Mouse (Mus musculus): ENCODE results near the gene Topaz1. TPM values are rescaled to one million over a fixed set of nuclear protein-coding genes. Genes with fewer than 3 reads are reported as not detected.

Gene Topaz1
- polyA plus RNA-seq, 1 experiment from 2014 or later = not detected

DNA sequence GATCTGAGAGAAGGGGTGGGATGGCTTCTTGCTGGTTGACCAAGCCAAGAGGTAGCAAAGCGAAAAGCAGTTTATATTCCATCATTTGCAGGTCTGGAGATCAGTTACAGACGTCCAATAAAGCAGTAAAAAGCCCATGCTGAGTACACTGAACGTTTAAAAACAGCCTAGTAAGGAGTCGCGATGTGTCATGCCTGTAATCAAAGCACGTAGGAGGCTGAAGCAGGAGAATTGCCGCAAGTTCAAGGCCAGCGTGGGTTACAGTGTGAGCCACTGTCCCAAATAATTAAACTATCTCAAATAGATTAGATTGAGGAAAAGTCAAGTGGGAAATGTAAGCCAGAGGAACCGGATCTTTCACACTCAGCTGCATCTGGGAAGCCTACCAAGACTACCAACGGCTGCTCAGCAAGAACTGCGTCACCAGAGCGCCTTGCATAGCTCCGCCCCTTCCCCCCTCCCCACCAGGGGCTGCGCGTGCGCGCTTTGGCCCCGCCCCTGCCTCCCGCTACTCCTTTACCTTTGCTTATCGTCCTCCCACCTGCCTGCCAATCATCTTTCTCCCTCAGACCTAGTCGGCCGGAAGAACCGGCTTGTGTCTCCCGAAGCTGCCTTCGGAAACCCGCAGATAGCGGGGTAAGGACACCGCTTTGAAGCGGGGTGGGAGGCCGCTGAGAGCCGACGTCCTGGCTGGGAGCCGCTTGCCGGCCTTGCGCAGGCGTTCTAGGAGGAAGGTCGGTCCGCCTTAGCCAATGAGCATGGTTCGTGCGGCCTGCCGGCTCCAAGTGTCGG lies 58.1 kb downstream of the Topaz1 start, which contains the start of gene Tcaim:
Gene Tcaim, plus strand, starts transcription at position 487 of the 792 bp plus-strand sequence.
- Histone ChIP-seq H3K4me1 (ENCODE audit: control insufficient read depth, insufficient read depth, low read length) (peaks cover 10% of the 10 kb centered on the region), H3K27ac (ENCODE audit: low read length) (peak within 1 kb of the TSS; percentile 89), H3K4me3 (ENCODE audit: low read length) (peak within 1 kb of the TSS; percentile 73), H3K9ac (ENCODE audit: low read depth, low read length) (peak within 1 kb of the TSS; percentile 87), H3K36me3 (ENCODE audit: control insufficient read depth, insufficient read depth, low read length) (no peaks in the 10 kb centered on the region), H3K9me3 (ENCODE audit: control insufficient read depth, low read length) (no peaks in the 10 kb centered on the region), H3K4me2 (ENCODE audit: low read depth, low read length) (peak within 1 kb of the TSS; percentile 89), H3K27me3 (replicated peaks; ENCODE audit: control insufficient read depth, insufficient read depth, low read length) (no peaks in the 10 kb centered on the region)
- 6% methylated on average over 42 of the region's 42 CpGs for WGBS
- ATAC-seq = peak; percentile 99

DNA sequence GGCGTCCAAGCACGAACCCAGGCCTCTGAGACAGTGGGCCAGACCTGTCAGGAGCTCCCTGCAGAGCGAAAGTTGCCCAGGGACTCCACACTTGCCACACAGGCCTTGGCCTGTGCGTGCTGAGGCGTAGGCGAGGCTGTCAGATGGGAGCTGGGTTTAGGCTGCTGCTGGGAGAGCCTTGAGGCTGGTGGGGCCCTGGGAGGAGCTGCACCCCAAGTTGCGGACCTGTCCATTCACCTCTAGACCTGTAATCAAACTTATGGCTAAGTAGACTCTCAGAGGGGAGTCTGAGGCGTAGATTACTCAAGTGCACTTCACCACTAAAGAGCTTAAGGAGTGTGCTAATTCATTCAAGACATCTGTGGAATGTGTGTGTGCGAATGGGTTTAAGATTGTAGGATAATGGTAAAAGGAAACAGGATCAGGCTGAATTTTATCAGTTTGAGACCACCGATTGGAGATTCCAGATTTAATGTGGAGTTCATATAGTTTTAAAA lies 58.7 kb downstream of the Topaz1 start:
- no peaks in the 10 kb centered on the region for H3K9me3 ChIP-seq (ENCODE audit: control insufficient read depth, low read length)

DNA sequence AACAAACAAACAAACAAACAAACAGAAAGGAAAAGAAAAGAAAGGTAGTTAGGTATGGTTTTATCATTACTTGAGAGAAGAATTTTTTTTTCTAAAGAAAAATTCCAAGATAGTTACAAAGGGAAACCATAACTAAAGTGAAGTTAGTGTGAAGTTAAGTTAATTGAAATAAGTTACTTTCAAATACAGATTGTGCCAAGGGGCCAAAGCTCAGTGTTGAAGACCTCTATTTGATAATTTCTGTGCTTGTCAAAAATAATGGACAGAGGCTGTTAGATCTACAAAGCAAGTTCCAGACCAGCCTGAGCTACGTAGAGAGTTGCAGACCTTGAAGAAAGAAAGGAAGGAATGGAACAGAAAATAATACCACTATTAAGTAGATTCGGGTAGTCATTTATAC lies 60.0 kb downstream of the Topaz1 start:
- Histone ChIP-seq H3K27ac (ENCODE audit: low read length) (no peak overlapping the region), H3K4me1 (ENCODE audit: control insufficient read depth, insufficient read depth, low read length) (peaks cover 10% of the 10 kb centered on the region), H3K27me3 (replicated peaks; ENCODE audit: control insufficient read depth, insufficient read depth, low read length) (no peaks in the 10 kb centered on the region), H3K4me2 (ENCODE audit: low read depth, low read length) (no peak overlapping the region), H3K4me3 (ENCODE audit: low read length) (no peak overlapping the region), H3K9ac (ENCODE audit: low read depth, low read length) (no peak overlapping the region), H3K9me3 (ENCODE audit: control insufficient read depth, low read length) (no peaks in the 10 kb centered on the region), H3K36me3 (ENCODE audit: control insufficient read depth, insufficient read depth, low read length) (no peaks in the 10 kb centered on the region)
- 89% methylated on average over 2 of the region's 2 CpGs for WGBS
- ATAC-seq = no peak

More for the DNA sequence above, 58.7 kb downstream of the Topaz1 start:
- no peak for ATAC-seq
- Histone ChIP-seq H3K4me2 (ENCODE audit: low read depth, low read length) (peak overlapping the region; percentile 89), H3K36me3 (ENCODE audit: control insufficient read depth, insufficient read depth, low read length) (no peaks in the 10 kb centered on the region), H3K27me3 (replicated peaks; ENCODE audit: control insufficient read depth, insufficient read depth, low read length) (no peaks in the 10 kb centered on the region), H3K9ac (ENCODE audit: low read depth, low read length) (peak overlapping the region; percentile 87), H3K27ac (ENCODE audit: low read length) (peak overlapping the region; percentile 89), H3K4me3 (ENCODE audit: low read length) (peak overlapping the region; percentile 73), H3K4me1 (ENCODE audit: control insufficient read depth, insufficient read depth, low read length) (peaks cover 10% of the 10 kb centered on the region)
- WGBS = 11% methylated on average over 10 of the region's 10 CpGs

DNA sequence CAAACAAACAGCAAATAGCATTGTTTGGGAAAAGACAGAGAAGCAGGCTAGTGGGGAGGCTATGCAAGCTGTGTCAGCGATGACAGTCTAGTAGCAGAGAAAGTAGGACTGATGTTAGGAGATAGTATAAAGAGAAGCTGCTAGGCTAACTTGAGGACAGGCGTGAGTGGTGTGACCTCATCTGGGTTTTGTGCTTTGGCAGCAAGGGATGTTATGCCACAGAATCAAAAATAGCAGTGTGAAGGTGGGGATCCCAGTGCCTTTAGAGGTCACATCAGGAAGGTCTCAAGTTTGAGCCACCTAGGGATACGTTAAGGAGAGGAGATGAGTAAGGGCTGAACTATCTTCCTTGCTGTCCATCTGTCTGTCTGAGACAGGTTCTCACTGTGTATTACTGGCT lies 63.1 kb downstream of the Topaz1 start:
- no peak overlapping the region for H3K4me2 ChIP-seq (ENCODE audit: low read depth, low read length)
- H3K9ac ChIP-seq (ENCODE audit: low read depth, low read length) = no peak overlapping the region
- peaks cover 10% of the 10 kb centered on the region for H3K4me1 ChIP-seq (ENCODE audit: control insufficient read depth, insufficient read depth, low read length)
- H3K27ac ChIP-seq (ENCODE audit: low read length) = no peak overlapping the region
- H3K9me3 ChIP-seq (ENCODE audit: control insufficient read depth, low read length) = no peaks in the 10 kb centered on the region
- H3K36me3 ChIP-seq (ENCODE audit: control insufficient read depth, insufficient read depth, low read length) = no peaks in the 10 kb centered on the region
- no peaks in the 10 kb centered on the region for H3K27me3 ChIP-seq (replicated peaks; ENCODE audit: control insufficient read depth, insufficient read depth, low read length)
- H3K4me3 ChIP-seq (ENCODE audit: low read length) = no peak overlapping the region
- ATAC-seq = no peak
- 84% methylated on average over 3 of the region's 3 CpGs for WGBS

DNA sequence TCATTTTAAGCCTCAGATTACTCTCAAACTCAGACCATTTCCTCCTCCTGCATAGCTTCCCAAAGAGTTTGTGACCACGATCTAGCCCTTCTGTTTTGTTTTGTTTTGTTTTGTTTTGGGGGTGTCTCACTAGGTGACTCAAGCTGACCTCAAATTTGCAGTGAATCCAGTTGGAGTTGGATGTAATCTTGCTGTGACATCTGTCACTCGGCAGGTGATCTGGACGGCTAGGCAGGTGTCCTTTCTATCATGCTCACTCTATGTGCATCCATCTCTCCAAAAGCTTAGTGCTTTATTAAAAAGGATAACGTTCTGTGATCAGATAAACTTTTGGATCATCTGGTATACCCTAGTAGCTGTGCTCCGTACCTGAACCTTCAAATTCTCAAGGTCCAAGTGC lies 65.2 kb downstream of the Topaz1 start:
- H3K27ac ChIP-seq (ENCODE audit: low read length) = no peak overlapping the region
- no peak for ATAC-seq
- WGBS = 80% methylated on average over 5 of the region's 5 CpGs

DNA sequence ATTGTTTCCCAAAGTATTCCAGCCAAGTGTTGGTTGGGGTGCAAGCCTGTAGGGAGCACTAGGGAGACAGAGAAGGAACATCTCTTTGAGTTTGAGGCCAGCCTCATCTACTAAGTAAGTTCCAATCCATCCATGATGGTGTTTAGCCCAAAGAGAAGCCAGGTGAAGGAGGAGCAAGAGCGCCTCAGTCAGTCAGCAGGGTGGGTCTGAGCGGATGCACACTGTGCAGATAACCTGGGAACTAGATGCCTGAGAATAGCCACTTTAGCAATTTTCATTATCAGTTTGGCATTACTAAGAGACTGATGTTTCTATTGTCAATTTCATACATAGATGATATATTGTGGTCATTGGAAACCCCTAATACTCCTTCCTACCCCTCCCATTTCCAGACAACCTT lies 67.6 kb downstream of the Topaz1 start:
- ATAC-seq = peak; percentile 62
- Histone ChIP-seq H3K9me3 (ENCODE audit: control insufficient read depth, low read length) (no peaks in the 10 kb centered on the region), H3K4me2 (ENCODE audit: low read depth, low read length) (no peak overlapping the region)

More for the DNA sequence above, 65.2 kb downstream of the Topaz1 start:
- no peaks in the 10 kb centered on the region for H3K9me3 ChIP-seq (ENCODE audit: control insufficient read depth, low read length)
- H3K36me3 ChIP-seq (ENCODE audit: control insufficient read depth, insufficient read depth, low read length) = no peaks in the 10 kb centered on the region
- no peak overlapping the region for H3K4me2 ChIP-seq (ENCODE audit: low read depth, low read length)
- no peak overlapping the region for H3K4me3 ChIP-seq (ENCODE audit: low read length)
- no peaks in the 10 kb centered on the region for H3K27me3 ChIP-seq (replicated peaks; ENCODE audit: control insufficient read depth, insufficient read depth, low read length)
- no peak overlapping the region for H3K9ac ChIP-seq (ENCODE audit: low read depth, low read length)
- no peaks in the 10 kb centered on the region for H3K4me1 ChIP-seq (ENCODE audit: control insufficient read depth, insufficient read depth, low read length)

DNA sequence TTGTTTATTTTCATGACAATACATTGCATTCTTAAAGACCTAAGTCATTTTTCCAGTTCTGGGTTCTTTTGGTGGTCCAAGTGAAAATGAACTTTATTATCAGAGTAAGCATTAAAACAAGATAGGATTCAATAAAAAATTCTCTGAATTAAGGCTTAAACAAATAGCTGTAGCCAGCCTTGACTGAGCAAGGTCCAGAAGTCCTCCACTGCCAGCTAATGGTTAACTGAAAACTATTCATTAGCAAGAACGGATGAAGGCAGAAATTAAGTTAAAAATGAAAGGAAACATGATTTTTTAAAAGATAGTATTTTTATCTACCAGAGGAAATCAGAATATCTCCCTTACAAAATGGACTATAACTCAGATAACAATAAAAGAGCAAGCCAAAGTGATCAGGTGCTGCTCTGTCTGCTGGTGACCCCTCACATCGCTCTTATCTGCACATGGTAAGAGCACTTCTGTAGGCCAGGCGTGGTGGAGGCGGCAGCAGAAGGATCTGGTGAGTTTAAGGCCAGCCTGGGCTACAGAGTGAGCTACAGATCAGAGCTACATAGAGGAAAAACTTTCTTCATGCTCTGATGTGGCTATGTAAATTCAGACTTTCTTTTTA lies 68.2 kb downstream of the Topaz1 start:
- peak; percentile 93 for ATAC-seq
- Histone ChIP-seq H3K36me3 (ENCODE audit: control insufficient read depth, insufficient read depth, low read length) (no peaks in the 10 kb centered on the region), H3K27me3 (replicated peaks; ENCODE audit: control insufficient read depth, insufficient read depth, low read length) (no peaks in the 10 kb centered on the region), H3K9ac (ENCODE audit: low read depth, low read length) (peak overlapping the region; percentile 6; the same call in 1 of the 2 replicates), H3K9me3 (ENCODE audit: control insufficient read depth, low read length) (no peaks in the 10 kb centered on the region), H3K4me1 (ENCODE audit: control insufficient read depth, insufficient read depth, low read length) (no peaks in the 10 kb centered on the region), H3K27ac (ENCODE audit: low read length) (peak overlapping the region; percentile 2; the same call in 1 of the 2 replicates), H3K4me2 (ENCODE audit: low read depth, low read length) (no peak overlapping the region), H3K4me3 (ENCODE audit: low read length) (no peak overlapping the region)
- 60% methylated on average over 4 of the region's 4 CpGs for WGBS

More for the DNA sequence above, 67.6 kb downstream of the Topaz1 start:
- Histone ChIP-seq H3K4me1 (ENCODE audit: control insufficient read depth, insufficient read depth, low read length) (no peaks in the 10 kb centered on the region), H3K36me3 (ENCODE audit: control insufficient read depth, insufficient read depth, low read length) (no peaks in the 10 kb centered on the region), H3K27me3 (replicated peaks; ENCODE audit: control insufficient read depth, insufficient read depth, low read length) (no peaks in the 10 kb centered on the region), H3K4me3 (ENCODE audit: low read length) (no peak overlapping the region), H3K9ac (ENCODE audit: low read depth, low read length) (no peak overlapping the region), H3K27ac (ENCODE audit: low read length) (peak overlapping the region; percentile 51; the same call in 1 of the 2 replicates)
- WGBS = 80% methylated on average over 2 of the region's 2 CpGs

DNA sequence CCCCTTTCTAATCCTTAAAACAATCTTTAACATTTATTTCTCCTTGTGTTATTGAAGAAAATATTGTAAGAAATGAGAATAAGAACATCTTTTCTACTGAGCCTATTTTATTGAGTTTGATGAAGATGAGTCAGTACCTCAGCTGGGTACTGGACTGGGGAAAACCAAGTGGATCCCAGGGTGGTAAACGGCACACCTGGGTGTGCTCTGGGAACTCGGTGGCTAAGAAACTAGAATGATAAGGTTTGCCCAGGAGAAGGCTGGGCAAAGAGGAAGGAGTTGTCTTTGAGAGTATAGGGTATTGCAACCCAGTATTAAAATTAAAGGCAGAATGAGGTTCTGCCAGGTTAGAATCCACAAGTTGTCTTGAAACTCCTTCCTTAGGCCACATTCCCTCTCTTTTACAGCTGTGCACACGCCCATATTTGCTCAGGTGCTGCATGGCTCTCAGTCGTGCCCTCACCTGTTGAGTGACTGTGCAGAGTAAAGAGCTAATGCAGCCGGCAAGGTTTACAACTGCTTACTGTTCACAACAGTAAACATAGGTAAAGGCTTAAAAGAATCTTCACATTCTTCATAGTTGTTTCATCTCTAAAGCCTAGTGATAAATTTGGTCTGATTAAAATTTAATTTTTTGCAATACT lies 76.3 kb downstream of the Topaz1 start:
- no peaks in the 10 kb centered on the region for H3K4me1 ChIP-seq (ENCODE audit: control insufficient read depth, insufficient read depth, low read length)
- H3K9me3 ChIP-seq (ENCODE audit: control insufficient read depth, low read length) = no peaks in the 10 kb centered on the region
- no peak overlapping the region for H3K9ac ChIP-seq (ENCODE audit: low read depth, low read length)
- no peak overlapping the region for H3K4me3 ChIP-seq (ENCODE audit: low read length)
- ATAC-seq = peak; percentile 87
- H3K27ac ChIP-seq (ENCODE audit: low read length) = no peak overlapping the region
- WGBS = 67% methylated on average over 5 of the region's 5 CpGs
- no peak overlapping the region for H3K4me2 ChIP-seq (ENCODE audit: low read depth, low read length)
- H3K36me3 ChIP-seq (ENCODE audit: control insufficient read depth, insufficient read depth, low read length) = peaks cover 3% of the 10 kb centered on the region; the same call in 1 of the 2 replicates
- no peaks in the 10 kb centered on the region for H3K27me3 ChIP-seq (replicated peaks; ENCODE audit: control insufficient read depth, insufficient read depth, low read length)

DNA sequence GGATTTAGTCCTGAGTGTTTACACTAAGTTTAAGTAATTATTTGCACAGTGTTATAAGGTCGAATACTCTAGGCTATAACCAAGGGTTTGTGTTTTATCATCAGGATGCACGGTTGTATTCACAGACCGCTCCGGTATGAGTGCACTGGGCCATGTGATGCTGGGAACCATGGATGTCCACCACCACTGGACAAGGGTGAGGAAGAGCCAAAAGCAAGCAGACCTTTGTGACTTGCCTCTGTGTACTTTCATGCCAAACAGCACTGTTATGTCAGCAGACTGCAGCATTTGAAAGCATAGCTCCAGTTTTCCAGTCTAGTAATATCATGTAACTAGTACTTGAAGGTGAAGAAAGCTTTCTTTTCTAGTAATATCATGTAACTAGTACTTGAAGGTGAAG lies 79.6 kb downstream of the Topaz1 start:
- 72% methylated on average over 4 of the region's 4 CpGs for WGBS
- Histone ChIP-seq H3K4me3 (ENCODE audit: low read length) (no peak overlapping the region), H3K27me3 (replicated peaks; ENCODE audit: control insufficient read depth, insufficient read depth, low read length) (no peaks in the 10 kb centered on the region), H3K27ac (ENCODE audit: low read length) (no peak overlapping the region), H3K4me1 (ENCODE audit: control insufficient read depth, insufficient read depth, low read length) (no peaks in the 10 kb centered on the region), H3K36me3 (ENCODE audit: control insufficient read depth, insufficient read depth, low read length) (peaks cover 3% of the 10 kb centered on the region; the same call in 1 of the 2 replicates), H3K9me3 (ENCODE audit: control insufficient read depth, low read length) (no peaks in the 10 kb centered on the region), H3K4me2 (ENCODE audit: low read depth, low read length) (no peak overlapping the region), H3K9ac (ENCODE audit: low read depth, low read length) (no peak overlapping the region)
- ATAC-seq = no peak

All from intestine, embryonic 16.5 days (tissue).